8 mouse cellular contexts compared by ENCODE assay signal in the genomic region with DNA sequence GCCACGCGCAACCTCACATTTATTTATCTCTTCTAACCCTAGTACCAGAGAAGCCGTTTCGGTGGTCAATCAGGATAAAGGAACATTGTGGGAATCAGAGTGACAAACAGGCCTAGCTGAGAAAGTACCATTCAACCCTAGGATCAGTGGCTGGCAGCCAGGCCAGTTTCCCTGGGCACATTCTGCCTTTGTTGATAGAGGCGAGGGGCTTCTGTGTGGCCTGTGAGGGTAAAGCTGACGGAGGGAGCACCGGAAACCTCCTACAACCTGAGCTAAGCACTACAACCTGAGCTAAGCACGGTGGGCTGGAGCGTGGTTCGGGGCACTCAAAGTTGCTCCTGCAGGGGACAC. TPM values are rescaled to one million over a fixed set of nuclear protein-coding genes. Genes with fewer than 3 reads are reported as not detected.
DNase-seq lines count a peak whose midpoint lies in the region; ATAC-seq lines count a peak whose summit lies in the region.

No protein-coding gene starts in this region.

- ATAC-seq in heart, embryonic 15.5 days (replicated peaks; ENCODE audit: insufficient number of reproducible peaks, insufficient read depth, low FRiP score, low read depth) = no peak
- peak; percentile 18; the same call in 1 of the 2 replicates for ATAC-seq in cerebellum, adult (ENCODE audit: insufficient number of reproducible peaks, low FRiP score, low TSS enrichment)
- ATAC-seq in forebrain, embryonic 15.5 days (replicated peaks) = peak; percentile 28; the same call in 1 of the 2 replicates
- ATAC-seq in midbrain, embryonic 12.5 days (ENCODE audit: low FRiP score, low read depth) = peak; percentile 7
- no peak for ATAC-seq in CD4-positive, CD25-positive, alpha-beta regulatory T cell, adult 4 months

- DNase-seq in heart, postnatal 25 days (ENCODE audit: low spot score) = no peak
- no peak for DNase-seq in frontal cortex, adult 2 months (ENCODE audit: extremely low spot score in 1 of 2, low spot score in 1 of 2)
- DNase-seq in layer of hippocampus, adult 8-10 months (ENCODE audit: low spot score in 2 of 2) = no peak

- no peak overlapping the region for H3K27ac ChIP-seq in heart, embryonic 15.5 days
- 0 out of 2 replicates have a peak overlapping the region, but pooled peaks have one; percentile 1 for H3K27ac ChIP-seq in forebrain, embryonic 15.5 days (replicated peaks)
- no peak overlapping the region for H3K27ac ChIP-seq in midbrain, embryonic 12.5 days (replicated peaks)

- peak overlapping the region; percentile 52 for H3K4me3 ChIP-seq in heart, embryonic 15.5 days
- H3K4me3 ChIP-seq in forebrain, embryonic 15.5 days = peak overlapping the region; percentile 49
- H3K4me3 ChIP-seq in midbrain, embryonic 12.5 days = peak overlapping the region; percentile 46

- no peak overlapping the region for H3K9ac ChIP-seq in heart, embryonic 15.5 days
- 0 out of 2 replicates have a peak overlapping the region, but pooled peaks have one; percentile 12 for H3K9ac ChIP-seq in forebrain, embryonic 15.5 days (replicated peaks)
- H3K9ac ChIP-seq in midbrain, embryonic 12.5 days (replicated peaks) = no peak overlapping the region; the same call in 1 of the 2 replicates

- no peaks in the 10 kb centered on the region for H3K9me3 ChIP-seq in heart, embryonic 15.5 days (replicated peaks)
- H3K9me3 ChIP-seq in forebrain, embryonic 15.5 days = no peaks in the 10 kb centered on the region
- no peaks in the 10 kb centered on the region for H3K9me3 ChIP-seq in midbrain, embryonic 12.5 days

- intact Hi-C loops in heart, postnatal 25 days (cut with DNase I) = no loop called here

- WGBS in heart, embryonic 15.5 days = 35% methylated on average over 10 of the region's 10 CpGs
- WGBS in forebrain, embryonic 15.5 days = 24% methylated on average over 10 of the region's 10 CpGs
- 28% methylated on average over 10 of the region's 10 CpGs for WGBS in midbrain, embryonic 12.5 days

- no peaks in the 10 kb centered on the region for H3K36me3 ChIP-seq in heart, embryonic 15.5 days
- no peaks in the 10 kb centered on the region for H3K36me3 ChIP-seq in forebrain, embryonic 15.5 days
- H3K36me3 ChIP-seq in midbrain, embryonic 12.5 days = no peaks in the 10 kb centered on the region

- H3K4me2 ChIP-seq in heart, embryonic 15.5 days = peak overlapping the region; percentile 73
- H3K4me2 ChIP-seq in forebrain, embryonic 15.5 days (replicated peaks) = peak overlapping the region; percentile 53
- peak overlapping the region; percentile 62 for H3K4me2 ChIP-seq in midbrain, embryonic 12.5 days (replicated peaks)

- H3K4me1 ChIP-seq in heart, embryonic 15.5 days (replicated peaks) = peaks cover 18% of the 10 kb centered on the region
- H3K4me1 ChIP-seq in forebrain, embryonic 15.5 days = peaks cover 3% of the 10 kb centered on the region; the same call in 1 of the 2 replicates
- H3K4me1 ChIP-seq in midbrain, embryonic 12.5 days = no peaks in the 10 kb centered on the region

- H3K27me3 ChIP-seq in heart, embryonic 15.5 days = no peaks in the 10 kb centered on the region
- H3K27me3 ChIP-seq in forebrain, embryonic 15.5 days = no peaks in the 10 kb centered on the region
- no peaks in the 10 kb centered on the region for H3K27me3 ChIP-seq in midbrain, embryonic 12.5 days

RNA-seq across cellular contexts. Expression of a gene that starts 37.1 kb away (rescaled TPM):
- polyA plus RNA-seq in heart, embryonic 15.5 days (2015; fragmentation: Nextera tagmentation; extraction: Ambion mirVana) = 0.56 and 0.79 TPM in 2 replicates
- not detected for total RNA-seq in heart, postnatal 25 days (2021)
- 0.09 and 0.29 TPM in 2 replicates for polyA plus RNA-seq in forebrain, embryonic 15.5 days (2015; fragmentation: Nextera tagmentation; extraction: Ambion mirVana)
- 0.14 and 0.20 TPM in 2 replicates for polyA plus RNA-seq in midbrain, embryonic 12.5 days (2016; fragmentation: Nextera tagmentation; extraction: Ambion mirVana)
- 0.06 TPM in 1 of 2 replicates, not detected in the other for polyA plus RNA-seq in frontal cortex, adult 2 months (2012; rRNA removed)
- total RNA-seq in layer of hippocampus, adult 8-10 months (2022) = under 1 TPM in 1 of 4 experiments, not detected in 3; 0.18 TPM
- under 1 TPM in 1 of 2 experiments, not detected in 1; 0.22 TPM for polyA plus RNA-seq in CD4-positive, CD25-positive, alpha-beta regulatory T cell, adult 4 months (2017; shearing (Covaris generic))

RNA-seq across cellular contexts. Expression of a gene that starts 44.0 kb away (rescaled TPM):
- polyA plus RNA-seq in heart, embryonic 15.5 days (2015; fragmentation: Nextera tagmentation; extraction: Ambion mirVana) = 0.28 TPM in 1 of 2 replicates, not detected in the other
- not detected for total RNA-seq in heart, postnatal 25 days (2021)
- polyA plus RNA-seq in forebrain, embryonic 15.5 days (2015; fragmentation: Nextera tagmentation; extraction: Ambion mirVana) = not detected in 2 replicates
- not detected in 2 replicates for polyA plus RNA-seq in midbrain, embryonic 12.5 days (2016; fragmentation: Nextera tagmentation; extraction: Ambion mirVana)
- not detected in 2 replicates for polyA plus RNA-seq in frontal cortex, adult 2 months (2012; rRNA removed)
- total RNA-seq in layer of hippocampus, adult 8-10 months (2022) = not detected
- polyA plus RNA-seq in CD4-positive, CD25-positive, alpha-beta regulatory T cell, adult 4 months (2017; shearing (Covaris generic)) = not detected

Comparison
In these comparisons a context has a peak if more than half of its experiments do, and no peak if none do; other contexts are left out.
1. ATAC-seq: peak in cerebellum, adult (single experiment), forebrain, embryonic 15.5 days (single experiment) and midbrain, embryonic 12.5 days (single experiment); none in heart, embryonic 15.5 days (single experiment) and CD4-positive, CD25-positive, alpha-beta regulatory T cell, adult 4 months (single experiment).
2. Peak in every context shown above with its lines, with median percentiles within 50 percentile points of each other: H3K4me2 ChIP-seq and H3K4me3 ChIP-seq.